Mouse (Mus musculus): ENCODE measurements at regions not wholly inside any gene's neighbourhood (a gene's known extent, or its start where the extent isn't known, plus 50 kb on each side); places are given as distances from the start of the nearest gene placed in this dataset.

GRCm38 (mm10) chr11:44238598-44238997 lies 161.3 kb upstream of the Il12b start:
- Histone ChIP-seq H3K27me3 (ENCODE audit: control insufficient read depth, insufficient read depth, low read length) (no peaks in the 10 kb centered on the region), H3K27ac (ENCODE audit: insufficient read depth, low read length) (no peak overlapping the region), H3K4me1 (ENCODE audit: control insufficient read depth, insufficient read depth, low read length) (no peaks in the 10 kb centered on the region), H3K4me3 (replicated peaks; ENCODE audit: insufficient read depth, low read depth, low read length) (no peak overlapping the region)
- 47% methylated on average over 8 of the region's 8 CpGs for WGBS
- TF ChIP-seq POLR2A (IDR thresholded peaks at IDR 0.05; ENCODE audit: borderline replicate concordance, insufficient read depth, low read length) (no peak), CTCF (IDR thresholded peaks at IDR 0.05; ENCODE audit: borderline replicate concordance, insufficient read depth, low read depth, low read length) (no peak)
- DNase-seq, result no peak

- Histone ChIP-seq H3K27ac (ENCODE audit: insufficient read depth, low read length) (no peak overlapping the region), H3K4me1 (ENCODE audit: control insufficient read depth, insufficient read depth, low read length) (no peaks in the 10 kb centered on the region), H3K4me3 (replicated peaks; ENCODE audit: insufficient read depth, low read depth, low read length) (no peak overlapping the region), H3K27me3 (ENCODE audit: control insufficient read depth, insufficient read depth, low read length) (no peaks in the 10 kb centered on the region)
- no peak for DNase-seq
- WGBS, result 62% methylated on average over 2 of the region's 2 CpGs
- TF ChIP-seq POLR2A (IDR thresholded peaks at IDR 0.05; ENCODE audit: borderline replicate concordance, insufficient read depth, low read length) (no peak), CTCF (IDR thresholded peaks at IDR 0.05; ENCODE audit: borderline replicate concordance, insufficient read depth, low read depth, low read length) (no peak)
Measured at GRCm38 (mm10) chr11:44243184-44243583, 156.7 kb upstream of the Il12b start.

GRCm38 (mm10) chr11:44251821-44252220 lies 148.0 kb upstream of the Il12b start:
- no peaks in the 10 kb centered on the region for H3K27me3 ChIP-seq (ENCODE audit: control insufficient read depth, insufficient read depth, low read length)
- H3K4me3 ChIP-seq (replicated peaks; ENCODE audit: insufficient read depth, low read depth, low read length), result no peak overlapping the region
- H3K4me1 ChIP-seq (ENCODE audit: control insufficient read depth, insufficient read depth, low read length), result no peaks in the 10 kb centered on the region
- DNase-seq, result no peak
- no peak for TF ChIP-seq CTCF (IDR thresholded peaks at IDR 0.05; ENCODE audit: borderline replicate concordance, insufficient read depth, low read depth, low read length)
- no peak for TF ChIP-seq POLR2A (IDR thresholded peaks at IDR 0.05; ENCODE audit: borderline replicate concordance, insufficient read depth, low read length)
- no peak overlapping the region for H3K27ac ChIP-seq (ENCODE audit: insufficient read depth, low read length)
- WGBS, result 90% methylated on average over 5 of the region's 5 CpGs

- WGBS, result 85% methylated on average over 10 of the region's 10 CpGs
- no peak for DNase-seq
- no peaks in the 10 kb centered on the region for H3K4me1 ChIP-seq (ENCODE audit: control insufficient read depth, insufficient read depth, low read length)
- H3K27me3 ChIP-seq (ENCODE audit: control insufficient read depth, insufficient read depth, low read length), result no peaks in the 10 kb centered on the region
- no peak overlapping the region for H3K4me3 ChIP-seq (replicated peaks; ENCODE audit: insufficient read depth, low read depth, low read length)
- no peak overlapping the region for H3K27ac ChIP-seq (ENCODE audit: insufficient read depth, low read length)
- TF ChIP-seq CTCF (IDR thresholded peaks at IDR 0.05; ENCODE audit: borderline replicate concordance, insufficient read depth, low read depth, low read length) (no peak), POLR2A (IDR thresholded peaks at IDR 0.05; ENCODE audit: borderline replicate concordance, insufficient read depth, low read length) (no peak)
Measured at GRCm38 (mm10) chr11:44260376-44261111, 139.3 kb upstream of the Il12b start.

DNA sequence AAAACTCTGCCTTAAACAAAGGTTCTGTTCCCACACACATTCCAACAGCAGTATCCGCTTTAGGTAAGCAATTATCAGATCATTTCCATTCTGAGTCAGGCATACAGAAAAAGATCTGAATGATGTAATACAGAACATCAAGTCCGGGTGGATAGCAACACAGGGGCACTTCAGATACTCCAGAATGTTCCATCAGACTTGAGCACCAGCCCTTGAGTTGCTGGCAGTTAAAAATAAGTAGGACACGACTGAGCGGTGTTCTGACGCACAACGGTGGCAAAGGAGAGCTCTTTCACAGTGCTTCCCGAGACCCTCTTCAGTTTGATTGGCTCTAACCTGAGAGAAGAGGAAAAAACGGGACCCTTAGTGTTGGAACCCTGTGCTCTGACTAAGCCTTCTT lies 138.2 kb upstream of the Il12b start:
- WGBS, result 79% methylated on average over 8 of the region's 8 CpGs
- no peak overlapping the region for H3K27ac ChIP-seq (ENCODE audit: insufficient read depth, low read length)
- no peaks in the 10 kb centered on the region for H3K4me1 ChIP-seq (ENCODE audit: control insufficient read depth, insufficient read depth, low read length)
- no peaks in the 10 kb centered on the region for H3K27me3 ChIP-seq (ENCODE audit: control insufficient read depth, insufficient read depth, low read length)
- DNase-seq, result no peak
- TF ChIP-seq CTCF (IDR thresholded peaks at IDR 0.05; ENCODE audit: borderline replicate concordance, insufficient read depth, low read depth, low read length) (no peak), POLR2A (IDR thresholded peaks at IDR 0.05; ENCODE audit: borderline replicate concordance, insufficient read depth, low read length) (no peak)
- no peak overlapping the region for H3K4me3 ChIP-seq (replicated peaks; ENCODE audit: insufficient read depth, low read depth, low read length)

GRCm38 (mm10) chr11:44262571-44262970 lies 137.3 kb upstream of the Il12b start:
- TF ChIP-seq POLR2A (IDR thresholded peaks at IDR 0.05; ENCODE audit: borderline replicate concordance, insufficient read depth, low read length) (no peak), CTCF (IDR thresholded peaks at IDR 0.05; ENCODE audit: borderline replicate concordance, insufficient read depth, low read depth, low read length) (no peak)
- H3K4me3 ChIP-seq (replicated peaks; ENCODE audit: insufficient read depth, low read depth, low read length), result no peak overlapping the region
- no peaks in the 10 kb centered on the region for H3K4me1 ChIP-seq (ENCODE audit: control insufficient read depth, insufficient read depth, low read length)
- no peak for DNase-seq
- H3K27me3 ChIP-seq (ENCODE audit: control insufficient read depth, insufficient read depth, low read length), result no peaks in the 10 kb centered on the region
- no peak overlapping the region for H3K27ac ChIP-seq (ENCODE audit: insufficient read depth, low read length)
- 82% methylated on average over 3 of the region's 3 CpGs for WGBS

DNA sequence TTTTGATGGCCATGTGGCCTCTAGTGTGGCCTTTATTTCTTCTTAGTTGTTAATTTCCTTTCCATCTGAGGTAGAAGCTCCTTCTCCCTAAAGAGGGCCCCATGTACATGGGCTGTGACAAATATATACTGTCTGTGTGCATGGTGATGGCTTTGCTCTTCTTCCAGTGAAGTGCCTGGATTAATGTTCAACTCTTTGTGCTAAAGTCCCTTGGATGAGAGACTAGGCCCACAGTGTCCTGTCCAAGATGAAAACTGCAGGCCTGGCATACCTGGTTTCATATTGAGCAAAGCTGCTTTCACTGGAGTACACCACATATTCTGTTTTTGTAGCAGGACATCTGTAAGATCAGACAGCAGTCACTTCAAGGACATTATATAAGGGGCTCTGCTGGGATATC lies 127.6 kb upstream of the Il12b start:
- TF ChIP-seq POLR2A (IDR thresholded peaks at IDR 0.05; ENCODE audit: borderline replicate concordance, insufficient read depth, low read length) (no peak), CTCF (IDR thresholded peaks at IDR 0.05; ENCODE audit: borderline replicate concordance, insufficient read depth, low read depth, low read length) (no peak)
- Histone ChIP-seq H3K27me3 (ENCODE audit: control insufficient read depth, insufficient read depth, low read length) (no peaks in the 10 kb centered on the region), H3K4me1 (ENCODE audit: control insufficient read depth, insufficient read depth, low read length) (no peaks in the 10 kb centered on the region), H3K4me3 (replicated peaks; ENCODE audit: insufficient read depth, low read depth, low read length) (no peak overlapping the region), H3K27ac (ENCODE audit: insufficient read depth, low read length) (no peak overlapping the region)
- DNase-seq, result no peak

DNA sequence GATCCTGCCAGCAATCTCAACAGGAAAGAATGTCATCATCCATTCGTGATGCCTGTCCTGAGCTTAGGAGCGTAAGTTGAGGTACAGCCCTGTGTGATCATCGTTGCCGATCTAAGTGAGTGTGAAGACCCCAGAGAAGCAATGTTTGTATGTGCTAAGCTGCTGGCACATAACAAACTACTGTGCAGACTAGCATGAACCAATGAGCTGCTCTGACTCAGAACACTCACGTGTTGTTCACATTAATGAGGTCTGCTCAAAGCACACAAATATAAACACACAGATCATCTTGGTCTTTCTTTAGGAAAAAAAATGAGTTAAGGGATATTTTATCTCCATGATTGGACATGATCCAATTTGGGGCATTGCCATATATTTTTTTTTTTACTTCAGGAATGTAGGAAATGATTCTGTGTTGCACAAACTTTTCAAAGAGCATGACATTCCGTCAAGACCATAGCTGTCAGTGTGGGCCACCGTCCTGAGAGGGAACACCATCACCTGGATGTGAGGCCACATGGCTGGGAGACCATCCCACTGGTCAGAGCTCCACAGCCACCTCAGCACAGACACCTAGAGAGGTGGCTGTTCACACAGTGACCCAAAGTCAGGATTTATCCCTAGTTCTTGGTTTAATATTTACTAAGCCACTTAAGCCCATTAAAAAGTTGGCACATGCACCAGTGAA lies 121.2 kb upstream of the Il12b start:
- no peak for DNase-seq
- 68% methylated on average over 7 of the region's 7 CpGs for WGBS
- Histone ChIP-seq H3K4me1 (ENCODE audit: control insufficient read depth, insufficient read depth, low read length) (no peaks in the 10 kb centered on the region), H3K27me3 (ENCODE audit: control insufficient read depth, insufficient read depth, low read length) (no peaks in the 10 kb centered on the region), H3K4me3 (replicated peaks; ENCODE audit: insufficient read depth, low read depth, low read length) (no peak overlapping the region), H3K27ac (ENCODE audit: insufficient read depth, low read length) (no peak overlapping the region)
- no peak for TF ChIP-seq CTCF (IDR thresholded peaks at IDR 0.05; ENCODE audit: borderline replicate concordance, insufficient read depth, low read depth, low read length)
- TF ChIP-seq POLR2A (IDR thresholded peaks at IDR 0.05; ENCODE audit: borderline replicate concordance, insufficient read depth, low read length), result no peak
